Mouse (Mus musculus) heart, postnatal 0 days (tissue): Measurements from ENCODE around the gene Atxn1. TPM values are rescaled to one million over a fixed set of nuclear protein-coding genes. Genes with fewer than 3 reads are reported as not detected.

Experiments
- ATAC-seq: fragments of 200-750 bp; cut with Nextera tagmentation; 2 replicates; pipeline ENCODE4 v1.8.0; 2017; ENCODE audit warnings: low read depth, moderate number of reproducible peaks, moderate library complexity; ENCODE audit not compliant: insufficient read depth
- DNase-seq: peaks from one replicate; pipeline ENCODE4 v3.0.0-alpha.2; 2016; ENCODE audit warnings: low spot score
- H3K27ac ChIP-seq: fragments of 300-500 bp; sonication (generic); 2 replicates; pipeline ENCODE4 v1.5.1; 2014; ENCODE audit warnings: low read depth, mild to moderate bottlenecking
- H3K27me3 ChIP-seq: fragments of 300-500 bp; sonication (generic); 2 replicates; pipeline ENCODE4 v1.6.1; 2014; ENCODE audit warnings: low read length, mixed read lengths; ENCODE audit not compliant: control insufficient read depth, insufficient read depth
- H3K36me3 ChIP-seq: fragments of 300-500 bp; sonication (generic); replicated peaks from 2 replicates; pipeline ENCODE4 v1.6.1; 2014; ENCODE audit warnings: low read length, mixed read lengths; ENCODE audit not compliant: control insufficient read depth, insufficient read depth
- H3K4me1 ChIP-seq: fragments of 300-500 bp; sonication (generic); 2 replicates; pipeline ENCODE4 v1.6.1; 2014; ENCODE audit warnings: antibody characterized with exemption; ENCODE audit not compliant: control insufficient read depth, insufficient read depth
- H3K4me2 ChIP-seq: fragments of 300-500 bp; sonication (generic); 2 replicates; pipeline ENCODE4 v1.6.1; 2014; ENCODE audit warnings: low read depth, mild to moderate bottlenecking, low read length, moderate library complexity
- H3K4me3 ChIP-seq: fragments of 300-500 bp; sonication (generic); 2 replicates; pipeline ENCODE4 v1.5.1; 2014; ENCODE audit warnings: low read depth, low read length
- H3K9ac ChIP-seq: fragments of 300-500 bp; sonication (generic); replicated peaks from 2 replicates; pipeline ENCODE4 v1.6.1; 2014; ENCODE audit warnings: low read depth, low read length, mixed read lengths
- H3K9me3 ChIP-seq: fragments of 300-500 bp; sonication (generic); replicated peaks from 2 replicates; pipeline ENCODE4 v1.6.1; 2016; ENCODE audit warnings: low read length; ENCODE audit not compliant: control insufficient read depth
- CTCF ChIP-seq: IDR thresholded peaks from 2 replicates; pipeline ENCODE4 v1.5.1; 2016; ENCODE audit warnings: antibody characterized with exemption, control low read depth, low read depth
- EP300 ChIP-seq: IDR thresholded peaks from 2 replicates; pipeline ENCODE4 v1.6.1; 2016; ENCODE audit warnings: antibody characterized with exemption, low read depth
- WGBS: fragments of 180-500 bp; shearing (Covaris S2); extraction: QIAGEN DNeasy Blood & Tissue Kit; methylation state at CpG from one replicate; pipeline ENCODE4 v1.1.7; 2014; 5-methylcytosine and 5-hydroxymethylcytosine counted together
- polyA plus RNA-seq: library from polyadenylated mRNA; unstranded; fragments of >200 nt; fragmentation: Nextera tagmentation; extraction: Ambion mirVana; gene quantifications from 2 replicates; pipeline ENCODE4 v1.2.1, GENCODE M21; 2015
- total RNA-seq: library from RNA; depleted of rRNA; stranded (reverse); fragments of >200 nt; gene quantifications from 2 replicates; pipeline ENCODE4 v1.2.3, GENCODE M21; 2014; ENCODE audit warnings: low replicate concordance

Gene Atxn1
- total and polyA plus RNA-seq, 2 experiments from 2014 or later, result 10.3 to 15.0 TPM

DNA sequence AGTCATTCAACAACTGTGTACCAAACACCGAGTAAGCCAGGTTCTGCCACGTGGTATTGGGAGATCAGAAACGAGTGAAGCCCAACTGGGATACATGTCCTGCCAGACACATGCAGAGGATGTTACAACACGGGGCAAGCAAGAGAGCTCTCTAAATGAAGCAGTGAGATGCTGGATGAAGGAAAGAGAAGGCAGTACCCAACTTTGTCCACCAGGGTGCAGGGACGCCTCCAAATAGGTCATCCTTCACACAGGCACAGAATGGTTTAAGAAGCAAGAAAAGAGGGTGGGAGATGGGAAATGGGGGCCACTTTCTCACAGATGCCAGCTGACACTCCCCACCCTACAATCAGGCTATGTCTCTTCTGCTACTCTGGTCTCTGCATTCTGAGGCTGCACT is 351.5 kb downstream of the Atxn1 start:
- TF ChIP-seq CTCF (peak; percentile 84), EP300 (no peak)
- peaks cover 13% of the 10 kb centered on the region for H3K4me1 ChIP-seq
- no peak overlapping the region for H3K4me2 ChIP-seq
- H3K36me3 ChIP-seq, result no peaks in the 10 kb centered on the region
- no peak overlapping the region for H3K4me3 ChIP-seq
- 34% methylated on average over 5 of the region's 5 CpGs for WGBS
- H3K27ac ChIP-seq, result no peak overlapping the region
- H3K27me3 ChIP-seq, result no peaks in the 10 kb centered on the region
- H3K9ac ChIP-seq, result no peak overlapping the region
- peak; percentile 38 for DNase-seq
- ATAC-seq, result peak; percentile 53; the same call in 1 of the 2 replicates
- no peaks in the 10 kb centered on the region for H3K9me3 ChIP-seq

DNA sequence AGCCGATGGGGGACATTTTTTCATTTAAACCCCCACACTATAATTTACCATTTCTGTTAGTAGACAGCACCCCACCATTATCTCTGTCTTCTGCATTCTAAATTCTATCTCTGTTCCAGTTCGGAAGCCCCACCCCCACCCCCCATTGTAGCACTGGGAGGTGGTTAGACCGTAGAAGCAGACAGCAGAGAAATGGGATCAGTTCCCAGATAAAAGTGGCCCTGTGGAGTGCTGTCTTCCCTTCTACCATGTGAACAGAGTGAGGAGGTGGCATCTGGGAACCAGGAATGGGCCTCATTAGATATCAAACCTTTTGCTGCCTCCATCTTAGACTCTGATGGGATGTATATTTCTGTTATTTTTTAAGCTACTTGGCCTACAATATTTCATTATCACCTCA is 353.3 kb downstream of the Atxn1 start:
- no peak for DNase-seq
- H3K9ac ChIP-seq, result no peak overlapping the region
- no peaks in the 10 kb centered on the region for H3K9me3 ChIP-seq
- peaks cover 13% of the 10 kb centered on the region for H3K4me1 ChIP-seq
- H3K4me2 ChIP-seq, result no peak overlapping the region
- no peaks in the 10 kb centered on the region for H3K27me3 ChIP-seq
- H3K4me3 ChIP-seq, result no peak overlapping the region
- WGBS, result 76% methylated on average over 3 of the region's 3 CpGs
- no peak overlapping the region for H3K27ac ChIP-seq
- ATAC-seq, result no peak
- TF ChIP-seq CTCF (no peak), EP300 (no peak)
- H3K36me3 ChIP-seq, result no peaks in the 10 kb centered on the region

DNA sequence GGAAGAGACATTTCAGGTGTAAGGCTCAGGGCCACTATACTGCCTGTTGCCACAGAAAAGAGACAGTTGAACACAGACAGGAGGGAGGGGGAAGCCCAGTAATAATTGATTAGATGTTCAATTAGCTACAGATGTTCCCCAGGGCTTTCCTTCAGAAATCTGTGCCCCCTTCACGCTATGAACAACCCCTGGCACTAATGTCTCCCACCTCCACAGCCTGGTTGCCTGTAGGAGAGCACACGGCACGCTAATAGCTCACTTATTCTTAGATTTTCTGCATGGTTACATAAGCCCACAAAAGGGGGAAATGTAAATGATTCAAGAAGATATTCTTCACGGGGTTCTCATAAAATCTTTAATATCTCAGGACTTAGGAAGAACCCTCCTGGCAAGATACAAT is 355.3 kb downstream of the Atxn1 start:
- Histone ChIP-seq H3K4me3 (no peak overlapping the region), H3K4me1 (peaks cover 1% of the 10 kb centered on the region; the same call in 1 of the 2 replicates), H3K9ac (no peak overlapping the region), H3K27ac (no peak overlapping the region), H3K4me2 (no peak overlapping the region), H3K27me3 (no peaks in the 10 kb centered on the region), H3K36me3 (no peaks in the 10 kb centered on the region), H3K9me3 (no peaks in the 10 kb centered on the region)
- ATAC-seq (no peak), DNase-seq (no peak)
- TF ChIP-seq CTCF, result no peak
- no peak for TF ChIP-seq EP300
- 89% methylated on average over 4 of the region's 4 CpGs for WGBS

DNA sequence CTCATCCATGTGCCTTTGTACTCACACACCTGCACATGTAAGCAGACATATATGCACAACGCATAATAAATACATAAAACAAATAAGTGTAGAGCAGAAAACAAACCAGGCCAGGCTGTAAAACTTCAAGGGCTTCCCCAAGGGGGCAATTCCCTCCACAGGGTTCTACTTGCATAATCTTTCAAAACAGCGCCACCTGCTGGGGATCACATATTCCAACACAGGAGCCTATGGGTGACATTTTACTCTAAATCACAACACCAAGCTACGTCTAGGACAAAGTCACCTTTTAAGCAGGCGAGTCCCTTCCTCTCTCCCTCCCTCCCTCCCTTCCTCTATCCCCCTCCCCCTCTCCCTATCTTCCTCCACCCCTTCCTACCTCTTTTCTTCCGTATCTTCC is 356.2 kb downstream of the Atxn1 start:
- H3K27ac ChIP-seq, result no peak overlapping the region
- no peak overlapping the region for H3K9ac ChIP-seq
- no peaks in the 10 kb centered on the region for H3K36me3 ChIP-seq
- no peak overlapping the region for H3K4me2 ChIP-seq
- no peak overlapping the region for H3K4me3 ChIP-seq
- TF ChIP-seq EP300 (no peak), CTCF (no peak)
- H3K4me1 ChIP-seq, result no peaks in the 10 kb centered on the region
- no peaks in the 10 kb centered on the region for H3K27me3 ChIP-seq
- DNase-seq (no peak), ATAC-seq (no peak)
- 97% methylated on average over 5 of the region's 5 CpGs for WGBS
- H3K9me3 ChIP-seq, result no peaks in the 10 kb centered on the region

DNA sequence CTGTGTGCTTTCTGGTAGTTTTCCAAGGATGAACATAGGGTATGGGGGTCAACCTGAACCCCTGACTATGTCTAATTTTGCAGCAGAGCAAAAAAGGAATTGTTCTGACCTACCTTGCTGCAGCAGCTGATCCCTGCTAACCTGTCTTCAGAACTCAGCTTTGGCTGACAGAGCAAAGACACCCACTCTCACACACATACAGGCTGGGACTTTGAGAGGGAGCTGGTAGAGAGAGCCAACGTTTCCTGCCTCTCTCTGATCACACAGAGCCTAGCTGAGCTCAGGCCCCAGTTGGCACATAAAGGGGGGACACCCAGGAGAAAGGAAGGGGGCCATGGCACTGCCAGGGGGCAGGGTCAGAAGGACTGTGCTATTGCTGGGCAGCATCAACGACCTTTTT is 356.9 kb downstream of the Atxn1 start:
- H3K9me3 ChIP-seq, result no peaks in the 10 kb centered on the region
- TF ChIP-seq EP300 (no peak), CTCF (no peak)
- no peak overlapping the region for H3K4me3 ChIP-seq
- no peak overlapping the region for H3K27ac ChIP-seq
- H3K4me2 ChIP-seq, result no peak overlapping the region
- no peak for ATAC-seq
- no peaks in the 10 kb centered on the region for H3K27me3 ChIP-seq
- no peaks in the 10 kb centered on the region for H3K36me3 ChIP-seq
- H3K4me1 ChIP-seq, result no peaks in the 10 kb centered on the region
- no peak for DNase-seq
- 53% methylated on average over 2 of the region's 2 CpGs for WGBS
- no peak overlapping the region for H3K9ac ChIP-seq

DNA sequence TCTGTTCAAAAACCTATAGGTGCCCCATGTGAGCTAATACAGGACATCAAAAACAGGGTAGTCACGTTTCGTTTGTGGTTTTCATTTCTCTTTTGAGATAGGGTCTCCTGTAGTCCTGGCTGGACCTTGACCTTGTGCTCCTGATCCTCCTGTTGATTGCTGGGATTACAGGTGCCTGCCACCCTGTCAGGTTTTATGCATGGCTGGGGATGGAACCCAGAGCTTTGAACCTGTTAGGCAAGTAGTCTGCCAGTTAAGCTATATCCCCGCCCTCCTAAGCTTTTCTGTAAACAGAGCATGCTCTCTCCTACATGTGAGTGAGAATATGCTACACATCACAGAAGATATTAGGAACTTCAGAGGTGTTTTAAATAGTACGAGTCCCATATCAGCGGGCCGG is 361.2 kb downstream of the Atxn1 start:
- WGBS, result 91% methylated on average over 6 of the region's 6 CpGs
- no peaks in the 10 kb centered on the region for H3K9me3 ChIP-seq

More for the DNA sequence above, 361.2 kb downstream of the Atxn1 start:
- Histone ChIP-seq H3K27me3 (no peaks in the 10 kb centered on the region), H3K4me2 (no peak overlapping the region), H3K9ac (no peak overlapping the region), H3K36me3 (no peaks in the 10 kb centered on the region), H3K4me1 (no peaks in the 10 kb centered on the region), H3K27ac (no peak overlapping the region), H3K4me3 (no peak overlapping the region)
- ATAC-seq (no peak), DNase-seq (no peak)
- no peak for TF ChIP-seq EP300
- TF ChIP-seq CTCF, result no peak
